Mouse (Mus musculus) liver, embryonic 12.5 days (tissue): ENCODE data around the gene Tmed8. TPM values are rescaled to one million over a fixed set of nuclear protein-coding genes. Genes with fewer than 3 reads are reported as not detected.

Experiments
- ATAC-seq: fragments of 200-750 bp; cut with Nextera tagmentation; 2 replicates; pipeline ENCODE4 v1.8.0; 2017; ENCODE audit warnings: moderate number of reproducible peaks, mild to moderate bottlenecking, moderate library complexity
- H3K27ac ChIP-seq: fragments of 300-500 bp; sonication (generic); 2 replicates; pipeline ENCODE4 v1.5.1; 2016; ENCODE audit warnings: mild to moderate bottlenecking
- H3K27me3 ChIP-seq: fragments of 300-500 bp; sonication (generic); replicated peaks from 2 replicates; pipeline ENCODE4 v1.6.1; 2016; ENCODE audit warnings: mild to moderate bottlenecking, moderate library complexity
- H3K36me3 ChIP-seq: fragments of 300-500 bp; sonication (generic); 2 replicates; pipeline ENCODE4 v1.6.1; 2016; ENCODE audit warnings: mild to moderate bottlenecking, moderate library complexity
- H3K4me1 ChIP-seq: fragments of 300-500 bp; sonication (generic); 2 replicates; pipeline ENCODE4 v1.6.1; 2016
- H3K4me2 ChIP-seq: fragments of 300-500 bp; sonication (generic); 2 replicates; pipeline ENCODE4 v1.6.1; 2016; ENCODE audit warnings: mild to moderate bottlenecking, moderate library complexity
- H3K4me3 ChIP-seq: fragments of 300-500 bp; sonication (generic); 2 replicates; pipeline ENCODE4 v1.5.1; 2016; ENCODE audit warnings: mild to moderate bottlenecking, moderate library complexity
- H3K9ac ChIP-seq: fragments of 300-500 bp; sonication (generic); 2 replicates; pipeline ENCODE4 v1.6.1; 2016; ENCODE audit warnings: mild to moderate bottlenecking, moderate library complexity
- H3K9me3 ChIP-seq: fragments of 300-500 bp; sonication (generic); replicated peaks from 2 replicates; pipeline ENCODE4 v1.6.1; 2016; ENCODE audit warnings: mild to moderate bottlenecking, moderate library complexity
- WGBS: fragments of 180-500 bp; shearing (Covaris S2); methylation state at CpG from one replicate; pipeline ENCODE4 v1.1.7; 2016; ENCODE audit not compliant: insufficient replicate concordance; 5-methylcytosine and 5-hydroxymethylcytosine counted together
- polyA plus RNA-seq: library from polyadenylated mRNA; unstranded; fragments of >200 nt; fragmentation: Nextera tagmentation; extraction: Ambion mirVana; gene quantifications from 2 replicates; pipeline ENCODE4 v1.2.1, GENCODE M21; 2016

The Tmed8 gene
- polyA plus RNA-seq, 1 experiment from 2014 or later: 1.4 TPM

DNA sequence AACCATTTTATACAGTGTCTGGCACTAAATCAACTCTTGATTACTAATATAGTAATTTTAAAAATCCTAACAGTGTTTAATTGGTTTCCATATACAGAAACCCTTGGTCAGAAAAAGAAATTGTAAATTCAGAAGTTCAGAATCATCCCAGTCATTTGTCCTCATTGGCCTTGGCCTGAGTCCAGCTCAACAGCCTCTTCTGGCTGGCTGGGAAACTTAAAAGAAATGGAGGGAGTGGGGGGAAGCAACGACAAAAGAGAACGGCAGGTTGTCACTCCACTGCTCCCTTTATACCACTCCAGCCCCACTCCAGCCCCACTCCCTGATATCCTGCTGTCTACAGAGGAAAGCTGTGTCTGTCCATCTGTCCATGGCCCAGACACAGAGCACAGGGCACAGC is 69.1 kb downstream of the Tmed8 start:
- H3K27me3 ChIP-seq: no peaks in the 10 kb centered on the region
- H3K27ac ChIP-seq: no peak overlapping the region
- ATAC-seq: no peak

DNA sequence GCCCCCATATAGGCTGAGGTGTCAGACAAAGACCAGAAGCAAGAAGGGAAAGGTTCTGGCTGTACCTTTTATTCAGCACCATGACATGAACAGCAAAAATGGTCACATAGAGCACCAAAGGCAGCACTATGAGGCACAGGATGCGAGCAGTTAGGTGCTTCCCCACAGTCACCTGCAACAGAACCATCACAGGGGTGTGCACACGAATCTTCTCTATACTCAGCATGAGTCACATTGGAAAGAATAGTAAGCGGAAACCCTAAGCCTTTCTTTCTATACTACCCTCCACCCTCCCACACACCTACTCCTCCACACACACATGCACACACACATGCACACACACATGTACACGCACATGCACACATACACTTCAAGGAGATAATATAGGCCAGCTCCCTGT is 70.0 kb downstream of the Tmed8 start:
- Histone ChIP-seq H3K4me3 (no peak overlapping the region), H3K9ac (no peak overlapping the region), H3K4me1 (peaks cover 13% of the 10 kb centered on the region), H3K27me3 (no peaks in the 10 kb centered on the region), H3K36me3 (peaks cover 15% of the 10 kb centered on the region; the same call in 1 of the 2 replicates), H3K27ac (no peak overlapping the region), H3K9me3 (no peaks in the 10 kb centered on the region), H3K4me2 (no peak overlapping the region)
- no peak for ATAC-seq
- 78% methylated on average over 4 of the region's 4 CpGs for WGBS

More for the DNA sequence above, 69.1 kb downstream of the Tmed8 start:
- Histone ChIP-seq H3K36me3 (peaks cover 15% of the 10 kb centered on the region; the same call in 1 of the 2 replicates), H3K4me2 (no peak overlapping the region), H3K9me3 (no peaks in the 10 kb centered on the region), H3K4me1 (peaks cover 13% of the 10 kb centered on the region), H3K9ac (no peak overlapping the region), H3K4me3 (no peak overlapping the region)
- WGBS: 72% methylated on average over 2 of the region's 2 CpGs

GRCm38 (mm10) chr12:87127256-87127655 is 73.0 kb downstream of the Tmed8 start:
- H3K27me3 ChIP-seq: no peaks in the 10 kb centered on the region
- 63% methylated on average over 4 of the region's 4 CpGs for WGBS
- no peaks in the 10 kb centered on the region for H3K9me3 ChIP-seq
- H3K4me3 ChIP-seq: no peak overlapping the region
- H3K36me3 ChIP-seq: peaks cover 39% of the 10 kb centered on the region
- H3K9ac ChIP-seq: no peak overlapping the region
- H3K4me2 ChIP-seq: no peak overlapping the region
- no peak overlapping the region for H3K27ac ChIP-seq
- H3K4me1 ChIP-seq: peaks cover 12% of the 10 kb centered on the region
- 0 out of 2 replicates have a peak, but pooled peaks have one; percentile 24 for ATAC-seq

- Histone ChIP-seq H3K36me3 (peaks cover 39% of the 10 kb centered on the region), H3K4me2 (no peak overlapping the region), H3K9me3 (no peaks in the 10 kb centered on the region), H3K27me3 (no peaks in the 10 kb centered on the region), H3K4me3 (no peak overlapping the region), H3K4me1 (peaks cover 14% of the 10 kb centered on the region), H3K9ac (no peak overlapping the region), H3K27ac (peak overlapping the region; percentile 60; the same call in 1 of the 2 replicates)
- 48% methylated on average over 4 of the region's 4 CpGs for WGBS
- peak; percentile 94 for ATAC-seq
Observed at GRCm38 (mm10) chr12:87121918-87122589, 78.2 kb downstream of the Tmed8 start.

Other genes with a start within 250 kb of the Tmed8 start
- gene Zdhhc22, start 210.0 kb downstream of the Tmed8 start, polyA plus RNA-seq: not detected in 2 replicates
- gene Tmem63c, start 179.1 kb downstream of the Tmed8 start, polyA plus RNA-seq: not detected in 2 replicates
- gene Ngb, start 97.9 kb downstream of the Tmed8 start, polyA plus RNA-seq: 0.17 TPM in 1 of 2 replicates, not detected in the other
- 44.8 and 49.2 TPM in 2 replicates for gene Gstz1, start 53.3 kb downstream of the Tmed8 start, polyA plus RNA-seq
- gene Pomt2, start 52.5 kb downstream of the Tmed8 start, polyA plus RNA-seq: 7.1 and 7.3 TPM in 2 replicates
- 16.2 and 16.7 TPM in 2 replicates for gene Samd15, start 731 bp downstream of the Tmed8 start, polyA plus RNA-seq
- gene Noxred1, start 38.3 kb upstream of the Tmed8 start, polyA plus RNA-seq: 0.32 and 0.49 TPM in 2 replicates
- 11.6 and 13.6 TPM in 2 replicates for gene Vipas39, start 65.8 kb upstream of the Tmed8 start, polyA plus RNA-seq
- gene Ahsa1, start 66.0 kb upstream of the Tmed8 start, polyA plus RNA-seq: 214 and 222 TPM in 2 replicates
- 0.33 and 0.74 TPM in 2 replicates for gene Ism2, start 99.3 kb upstream of the Tmed8 start, polyA plus RNA-seq
- gene Sptlc2, start 187.9 kb upstream of the Tmed8 start, polyA plus RNA-seq: 34.2 and 39.7 TPM in 2 replicates
- 211 and 219 TPM in 2 replicates for gene Slirp, start 243.4 kb upstream of the Tmed8 start, polyA plus RNA-seq
- 34.5 and 39.2 TPM in 2 replicates for gene Alkbh1, start 243.6 kb upstream of the Tmed8 start, polyA plus RNA-seq